Mouse (Mus musculus) spleen, postnatal 36 days (tissue): ENCODE data around the gene Plppr3.
A peak's percentile ranks its signal among the peaks of the same experiment; 100 is the strongest.

ENCODE experiments used
- DNase-seq, 2 experiments: peaks; one replicate each; pipeline ENCODE4 v3.0.0; 2022; ENCODE audit warnings: low spot score in 2 of 2, mixed read lengths in 1 of 2

Gene Plppr3

DNA sequence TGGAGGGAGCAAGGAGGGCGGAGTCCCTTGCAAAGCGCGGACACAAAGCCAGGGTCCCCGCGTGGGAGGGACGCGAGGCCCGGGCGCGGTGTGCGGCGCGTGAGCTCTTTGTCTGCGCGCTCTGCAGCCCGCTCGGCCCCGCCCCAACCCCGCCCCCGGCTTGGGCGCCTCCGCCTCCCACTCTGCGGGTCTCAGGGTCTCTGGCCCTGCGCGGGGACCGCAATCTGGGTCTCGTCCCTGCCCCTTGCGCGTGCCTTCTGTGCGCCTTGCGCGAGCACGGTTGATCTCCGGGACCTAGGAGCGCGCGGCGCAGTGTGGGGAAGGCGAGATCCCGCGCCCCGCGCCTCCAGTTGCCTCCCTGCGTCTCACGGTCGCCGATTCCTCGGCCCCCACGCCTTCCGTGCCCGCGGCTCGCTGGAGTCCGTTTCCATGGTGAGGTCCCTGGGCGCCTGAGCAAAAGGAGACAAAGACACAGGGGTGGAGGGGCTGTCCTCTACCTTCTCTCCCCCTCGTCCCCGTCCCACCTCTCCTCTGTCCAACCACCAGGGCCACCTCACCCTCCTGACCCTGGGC lies at the start of gene Plppr3, which contains the start of gene Prtn3:
Gene Plppr3 (minus strand): TSS at position 345 of the 573 bp plus-strand sequence.
Gene Prtn3 (plus strand): TSS at position 187 of the 573 bp plus-strand sequence.
- no peak for DNase-seq

- DNase-seq, result no peak
These were observed 47.1 kb upstream of the Plppr3 start for GRCm38 (mm10) chr10:79921572-79921971.

- DNase-seq, result no peak
These were observed 46.6 kb upstream of the Plppr3 start, which contains the start of gene R3hdm4 for GRCm38 (mm10) chr10:79920958-79921535. R3hdm4 (minus strand) TSS chr10:79921208.

- DNase-seq, result no peak
These were observed 45.8 kb upstream of the Plppr3 start for GRCm38 (mm10) chr10:79920056-79920890.

- DNase-seq, result no peak
These were observed 44.9 kb upstream of the Plppr3 start for GRCm38 (mm10) chr10:79919251-79919849.

DNA sequence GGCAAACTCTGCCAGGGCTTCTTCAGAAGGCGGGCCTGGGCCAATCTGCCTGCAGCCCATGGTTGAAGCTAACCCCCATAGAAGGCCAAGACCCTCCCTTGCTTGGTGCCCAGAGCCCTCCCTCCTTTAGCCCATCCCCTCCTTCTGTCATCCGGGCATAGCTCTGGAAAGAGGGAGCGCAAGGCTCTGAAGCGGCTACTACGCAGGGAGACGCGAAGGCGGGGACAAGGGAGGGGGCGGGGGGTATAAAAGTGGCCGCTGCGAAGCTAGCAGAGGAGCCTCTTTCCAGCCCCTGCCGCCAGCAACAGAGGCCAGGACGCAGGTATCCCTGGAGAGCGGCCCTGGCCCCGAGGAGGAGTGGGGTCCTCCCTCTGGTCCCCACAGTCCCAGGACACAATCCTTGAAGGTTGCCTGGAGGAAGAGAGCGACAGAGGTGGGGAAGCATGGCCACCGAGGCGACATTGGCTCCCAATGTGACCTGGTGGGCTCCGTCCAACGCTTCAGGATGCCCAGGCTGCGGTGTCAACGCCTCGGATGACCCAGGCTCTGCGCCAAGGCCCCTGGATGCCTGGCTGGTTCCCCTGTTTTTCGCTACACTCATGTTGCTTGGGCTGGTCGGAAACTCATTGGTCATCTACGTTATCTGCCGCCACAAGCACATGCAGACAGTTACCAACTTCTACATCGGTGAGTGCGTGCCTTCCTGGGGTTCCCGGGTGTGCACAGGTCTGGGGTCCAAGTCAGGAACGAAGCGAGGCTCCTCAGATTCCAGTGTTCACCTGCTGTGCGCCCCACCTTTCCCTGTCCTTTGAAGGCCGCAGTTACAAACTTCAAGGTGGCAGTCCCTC lies 44.0 kb upstream of the Plppr3 start:
- no peak for DNase-seq

GRCm38 (mm10) chr10:79917532-79918100 lies 43.2 kb upstream of the Plppr3 start:
- no peak for DNase-seq

DNA sequence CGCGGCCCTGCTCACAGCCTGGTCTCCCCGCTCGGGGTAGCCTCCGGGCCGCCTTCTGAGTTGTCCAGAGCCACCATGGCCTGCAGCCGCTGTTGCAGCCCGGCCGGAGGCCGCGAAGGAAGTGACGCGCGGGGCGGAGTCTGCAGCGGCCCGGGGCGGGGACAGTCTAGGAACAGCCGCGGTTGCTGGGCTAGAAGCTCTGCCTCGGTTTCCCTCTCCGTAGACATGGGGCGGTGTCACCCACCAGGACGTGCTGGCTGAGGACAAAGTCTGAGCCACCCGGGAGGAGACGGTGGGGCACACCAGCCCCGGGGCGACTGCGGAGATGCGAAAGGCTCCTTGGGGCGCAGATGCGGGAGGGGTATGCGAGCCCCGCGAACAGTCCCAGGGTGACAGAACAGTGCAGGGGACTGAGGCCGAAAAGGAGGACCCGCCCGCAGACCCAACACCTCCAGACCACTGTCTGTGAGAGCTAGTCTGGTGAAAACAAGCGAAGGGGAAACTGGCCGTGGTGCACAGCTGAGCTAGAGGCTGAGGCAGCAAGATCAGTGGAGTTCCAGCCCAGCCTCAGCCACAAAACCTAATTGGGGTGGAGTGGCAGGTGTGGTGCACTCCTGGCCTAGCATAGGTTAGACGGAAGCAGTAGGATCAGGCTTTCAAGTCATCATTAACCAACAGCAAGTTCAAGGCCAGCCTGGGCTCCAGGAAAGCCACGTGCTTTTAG lies 42.5 kb upstream of the Plppr3 start, which contains the start of gene Kiss1r:
Gene Kiss1r (plus strand): TSS at position 164 of the 724 bp plus-strand sequence.
- peak; percentile 85 to 87 for DNase-seq

DNA sequence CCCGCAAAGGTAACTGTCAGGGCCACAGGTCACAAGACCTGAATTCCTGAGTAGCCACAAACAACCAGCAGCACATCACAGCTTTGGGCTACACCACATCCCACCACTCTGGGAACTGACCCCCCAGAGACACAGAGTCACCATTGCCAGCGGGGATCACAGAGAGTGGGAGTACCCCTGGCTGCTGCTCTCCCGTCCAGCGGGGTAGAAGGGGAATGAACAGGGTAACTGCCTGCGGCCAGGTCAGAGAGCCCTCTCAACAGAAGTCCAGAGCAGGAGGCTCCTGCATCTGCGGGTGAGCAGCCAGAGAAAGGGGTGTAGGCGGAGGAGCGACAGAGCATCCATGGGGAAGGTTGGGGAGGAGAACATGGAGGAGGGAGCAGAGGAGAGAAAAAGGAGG lies 41.6 kb upstream of the Plppr3 start:
- DNase-seq, result no peak

- no peak for DNase-seq
These were observed 40.6 kb upstream of the Plppr3 start for GRCm38 (mm10) chr10:79914948-79915596.

- no peak for DNase-seq
These were observed 39.9 kb upstream of the Plppr3 start for GRCm38 (mm10) chr10:79914131-79914947.

DNA sequence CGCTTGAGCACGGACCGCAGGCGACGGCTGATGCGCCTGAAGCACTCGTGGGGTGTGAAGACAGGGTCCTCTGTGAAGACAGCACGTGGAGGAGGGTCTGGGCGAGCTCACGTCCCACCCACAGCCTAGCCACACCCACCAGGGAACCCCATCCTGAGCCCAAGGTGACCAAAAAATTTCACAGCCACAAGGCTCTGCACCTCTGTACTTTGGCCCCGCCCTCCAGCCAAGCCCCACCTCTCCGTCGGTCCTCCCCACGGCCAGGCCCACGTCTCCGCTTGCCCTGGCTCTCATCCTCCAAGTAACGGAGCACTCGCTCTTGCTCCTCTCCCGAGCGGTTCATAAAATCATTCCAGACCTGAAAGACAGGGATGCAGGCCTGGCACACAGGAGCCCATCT lies 38.0 kb upstream of the Plppr3 start:
- DNase-seq, result no peak

GRCm38 (mm10) chr10:79910556-79910955 lies 36.1 kb upstream of the Plppr3 start, which contains the start of gene Gm26602:
Gm26602 (plus strand) TSS chr10:79910856.
- no peak for DNase-seq

- DNase-seq, result peak; percentile 47 to 62
These were observed 34.9 kb upstream of the Plppr3 start for GRCm38 (mm10) chr10:79909092-79909922.

- peak; percentile 96 for DNase-seq
These were observed 34.0 kb upstream of the Plppr3 start, which contains the start of gene Med16 for GRCm38 (mm10) chr10:79908167-79909091. Med16 (minus strand) TSS chr10:79908923.

- no peak for DNase-seq
These were observed 33.0 kb upstream of the Plppr3 start for GRCm38 (mm10) chr10:79907415-79907814.

DNA sequence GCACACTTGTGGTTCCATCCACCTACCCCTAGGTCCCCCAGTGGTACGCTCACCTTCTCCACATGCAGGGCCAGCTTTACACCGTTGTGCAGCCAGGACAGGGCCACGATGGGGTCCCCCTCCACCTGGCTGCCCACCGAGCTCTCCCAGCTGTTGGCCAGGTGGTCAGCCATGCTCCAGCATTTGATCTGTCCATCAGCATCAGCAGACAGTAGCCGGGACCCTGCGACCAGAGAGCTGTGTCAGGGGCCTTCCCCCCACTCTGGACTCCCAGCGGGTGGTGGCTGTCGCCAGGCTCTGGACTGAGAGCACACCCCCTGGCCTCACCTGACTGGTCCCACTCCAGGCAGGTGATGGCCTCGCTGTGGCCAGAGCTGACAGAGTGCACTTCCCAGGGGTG lies 32.3 kb upstream of the Plppr3 start:
- no peak for DNase-seq
